Mouse (Mus musculus) intestine, embryonic 14.5 days (tissue): ENCODE measurements around the gene 0610030E20Rik. TPM values are rescaled to one million over a fixed set of nuclear protein-coding genes. Genes with fewer than 3 reads are reported as not detected.
A peak's percentile ranks its signal among the peaks of the same experiment; 100 is the strongest.

Experiments
- ATAC-seq: fragments of 200-750 bp; cut with Nextera tagmentation; replicated peaks from 2 replicates; pipeline ENCODE4 v1.8.0; 2017; ENCODE audit warnings: low read depth, moderate number of reproducible peaks, moderate TSS enrichment, moderate library complexity; ENCODE audit not compliant: low FRiP score, low TSS enrichment
- DNase-seq: peaks from one replicate; pipeline ENCODE4 v3.0.0-alpha.2; 2018; ENCODE audit warnings: low spot score
- H3K27ac ChIP-seq: fragments of 300-500 bp; sonication (generic); 2 replicates; pipeline ENCODE4 v1.5.1; 2014; ENCODE audit warnings: low read depth, mild to moderate bottlenecking, control low read depth
- H3K27me3 ChIP-seq: fragments of 300-500 bp; sonication (generic); replicated peaks from 2 replicates; pipeline ENCODE4 v1.6.1; 2014; ENCODE audit warnings: low read length, control low read depth; ENCODE audit not compliant: control insufficient read depth, insufficient read depth
- H3K36me3 ChIP-seq: fragments of 300-500 bp; sonication (generic); 2 replicates; pipeline ENCODE4 v1.6.1; 2014; ENCODE audit warnings: low read length, control low read depth; ENCODE audit not compliant: control insufficient read depth, insufficient read depth
- H3K4me1 ChIP-seq: fragments of 300-500 bp; sonication (generic); replicated peaks from 2 replicates; pipeline ENCODE4 v1.6.1; 2014; ENCODE audit warnings: low read length, control low read depth, mixed read lengths; ENCODE audit not compliant: control insufficient read depth, insufficient read depth
- H3K4me2 ChIP-seq: fragments of 300-500 bp; sonication (generic); 2 replicates; pipeline ENCODE4 v1.6.1; 2014; ENCODE audit warnings: low read length
- H3K4me3 ChIP-seq: fragments of 300-500 bp; sonication (generic); 2 replicates; pipeline ENCODE4 v1.5.1; 2014; ENCODE audit warnings: low read depth, low read length, control low read depth, mixed read lengths
- H3K9ac ChIP-seq: fragments of 300-500 bp; sonication (generic); 2 replicates; pipeline ENCODE4 v1.6.1; 2014; ENCODE audit warnings: mild to moderate bottlenecking, low read length
- H3K9me3 ChIP-seq: fragments of 300-500 bp; sonication (generic); 2 replicates; pipeline ENCODE4 v1.6.1; 2016; ENCODE audit warnings: low read length, control low read depth; ENCODE audit not compliant: control insufficient read depth
- WGBS: fragments of 180-500 bp; shearing (Covaris S2); extraction: QIAGEN DNeasy Blood & Tissue Kit; methylation state at CpG from one replicate; pipeline ENCODE4 v1.1.7; 2014; 5-methylcytosine and 5-hydroxymethylcytosine counted together
- polyA plus RNA-seq: library from polyadenylated mRNA; unstranded; fragments of >200 nt; fragmentation: Nextera tagmentation; extraction: Ambion mirVana; gene quantifications from 2 replicates; pipeline ENCODE4 v1.2.1, GENCODE M21; 2014

Gene 0610030E20Rik
- polyA plus RNA-seq, 1 experiment from 2014 or later, result 25.0 TPM

DNA sequence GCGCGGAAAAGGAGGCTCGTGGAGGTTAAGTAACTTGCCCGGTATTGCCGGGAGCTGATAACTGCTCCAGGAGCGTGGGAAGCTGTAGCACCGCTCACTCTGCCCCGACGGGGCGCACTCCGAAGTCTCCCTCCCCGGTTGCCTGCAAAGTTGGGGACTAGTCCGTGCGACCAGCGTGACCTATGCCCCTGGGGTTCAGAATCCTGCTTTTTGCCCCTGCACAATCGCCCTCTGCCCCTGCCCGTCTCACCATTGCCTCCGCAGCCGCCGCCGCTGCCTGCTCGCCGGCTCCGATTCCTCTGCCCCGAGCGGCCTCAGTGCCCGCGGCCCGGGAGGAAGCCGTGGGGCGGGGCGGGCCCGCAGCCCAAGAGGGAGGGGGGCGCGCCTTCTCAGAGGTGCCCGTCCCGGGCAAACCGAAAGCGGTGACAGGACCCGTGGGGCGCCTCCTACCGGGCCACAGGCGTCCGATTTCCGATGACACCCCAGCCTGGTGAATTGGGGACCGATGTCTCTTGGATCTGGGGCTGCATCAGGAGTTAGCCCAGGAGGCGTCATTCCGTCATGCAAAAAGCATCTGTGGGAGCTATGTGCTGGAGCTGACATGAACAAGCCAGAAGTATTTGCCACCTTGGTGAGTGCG, 33.1 kb downstream of the 0610030E20Rik start, which contains the start of gene Vamp5:
TSS of gene Vamp5 (minus strand) at position 338 of the 640 bp plus-strand sequence.
- no peaks in the 10 kb centered on the region for H3K9me3 ChIP-seq
- WGBS, result 2% methylated on average over 49 of the region's 49 CpGs
- peak within 1 kb of the TSS; percentile 62 for H3K9ac ChIP-seq
- DNase-seq (peak; percentile 75), ATAC-seq (peak; percentile 67)
- no peaks in the 10 kb centered on the region for H3K4me1 ChIP-seq
- peak within 1 kb of the TSS; percentile 55 for H3K4me3 ChIP-seq
- peaks cover 5% of the 10 kb centered on the region for H3K36me3 ChIP-seq
- H3K27ac ChIP-seq, result no peak within 1 kb of the TSS
- H3K4me2 ChIP-seq, result peak within 1 kb of the TSS; percentile 65
- 0 out of 2 replicates have a peak, but pooled peaks cover 8% of the 10 kb centered on the region for H3K27me3 ChIP-seq

DNA sequence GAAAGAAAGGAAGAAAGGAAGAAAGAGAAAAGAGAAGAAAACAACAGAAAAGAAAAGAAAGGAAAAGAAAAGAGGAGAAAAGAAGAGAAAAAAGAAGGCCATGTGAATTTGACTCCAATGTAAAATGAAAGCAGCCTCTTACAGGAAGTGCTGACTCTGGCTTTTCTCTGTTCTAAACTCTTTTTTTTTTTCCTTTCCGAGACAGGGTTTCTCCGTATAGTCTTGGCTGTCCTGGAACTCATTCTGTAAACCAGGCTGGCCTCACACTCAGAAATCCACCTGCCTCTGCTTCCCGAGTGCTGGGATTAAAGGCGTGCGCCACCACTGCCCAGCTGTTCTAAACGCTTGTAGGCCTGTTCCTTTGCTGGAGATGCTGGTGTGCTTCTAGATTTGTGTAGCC, 35.4 kb downstream of the 0610030E20Rik start:
- H3K36me3 ChIP-seq, result peaks cover 20% of the 10 kb centered on the region
- DNase-seq (no peak), ATAC-seq (no peak)
- no peak overlapping the region for H3K9ac ChIP-seq
- no peaks in the 10 kb centered on the region for H3K9me3 ChIP-seq
- H3K27me3 ChIP-seq, result 0 out of 2 replicates have a peak, but pooled peaks cover 8% of the 10 kb centered on the region
- no peak overlapping the region for H3K4me2 ChIP-seq
- H3K4me3 ChIP-seq, result no peak overlapping the region
- WGBS, result 66% methylated on average over 6 of the region's 6 CpGs
- no peaks in the 10 kb centered on the region for H3K4me1 ChIP-seq
- H3K27ac ChIP-seq, result no peak overlapping the region

DNA sequence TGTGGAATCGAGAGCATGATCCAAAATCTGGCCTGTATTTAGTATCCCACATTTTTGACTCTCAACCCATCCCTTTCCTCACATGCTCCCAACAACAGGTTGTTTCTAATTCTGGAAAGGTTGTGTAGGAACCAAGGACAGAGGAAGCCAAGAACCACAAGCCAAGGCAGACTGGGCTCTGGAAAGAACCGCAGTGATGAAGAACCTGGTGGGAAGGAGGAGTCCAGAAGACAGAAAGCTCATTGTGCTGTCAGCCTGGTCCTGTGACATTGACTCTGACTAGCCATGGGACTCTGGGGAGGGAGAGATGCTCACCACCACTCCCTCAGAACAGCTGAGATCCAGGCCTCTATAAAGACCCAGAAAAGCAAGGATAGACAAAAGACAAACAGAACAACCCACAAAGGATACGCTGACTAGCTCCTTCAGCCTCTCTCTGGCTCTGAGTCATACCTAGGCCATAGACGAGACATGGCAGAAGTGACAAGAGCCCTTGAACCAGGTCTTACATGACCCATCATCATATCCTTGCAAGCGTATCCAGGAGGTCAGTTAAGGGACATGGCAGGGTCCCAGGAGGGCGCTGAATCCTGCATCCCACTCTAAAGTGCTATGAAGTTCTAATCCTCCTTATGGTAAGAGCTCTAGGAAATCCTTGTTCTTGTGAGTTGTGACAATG, 36.2 kb downstream of the 0610030E20Rik start:
- Histone ChIP-seq H3K27ac (no peak overlapping the region), H3K4me3 (no peak overlapping the region), H3K27me3 (0 out of 2 replicates have a peak, but pooled peaks cover 8% of the 10 kb centered on the region), H3K36me3 (peaks cover 20% of the 10 kb centered on the region), H3K4me1 (peaks cover under 1% of the 10 kb centered on the region), H3K9ac (no peak overlapping the region), H3K9me3 (no peaks in the 10 kb centered on the region), H3K4me2 (no peak overlapping the region)
- no peak for ATAC-seq
- 82% methylated on average over 6 of the region's 6 CpGs for WGBS
- DNase-seq, result no peak

DNA sequence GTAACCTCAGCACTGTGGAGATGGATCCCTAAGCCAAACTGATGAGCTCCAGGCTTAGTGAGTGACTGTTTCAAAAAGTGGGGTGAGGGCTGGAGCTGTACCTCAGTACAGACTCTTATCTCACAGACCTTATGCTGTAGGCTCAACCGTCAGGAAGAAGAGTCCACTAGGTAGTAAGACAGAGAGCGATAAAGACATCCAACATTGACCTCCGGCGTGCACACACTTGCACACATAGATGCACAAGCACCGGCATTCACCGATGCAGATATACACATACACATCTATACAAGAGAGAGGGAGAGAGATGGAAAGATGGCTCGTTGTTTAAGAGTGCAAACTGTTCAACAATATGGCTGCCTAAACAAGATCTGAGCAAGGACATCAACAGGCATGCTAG, 36.8 kb downstream of the 0610030E20Rik start:
- H3K4me3 ChIP-seq, result no peak overlapping the region
- H3K36me3 ChIP-seq, result peaks cover 20% of the 10 kb centered on the region
- peaks cover 7% of the 10 kb centered on the region for H3K4me1 ChIP-seq
- H3K9me3 ChIP-seq, result no peaks in the 10 kb centered on the region
- H3K27ac ChIP-seq, result no peak overlapping the region
- H3K4me2 ChIP-seq, result no peak overlapping the region
- DNase-seq (no peak), ATAC-seq (no peak)
- WGBS, result 96% methylated on average over 7 of the region's 7 CpGs
- no peak overlapping the region for H3K9ac ChIP-seq
- 0 out of 2 replicates have a peak, but pooled peaks cover 8% of the 10 kb centered on the region for H3K27me3 ChIP-seq

DNA sequence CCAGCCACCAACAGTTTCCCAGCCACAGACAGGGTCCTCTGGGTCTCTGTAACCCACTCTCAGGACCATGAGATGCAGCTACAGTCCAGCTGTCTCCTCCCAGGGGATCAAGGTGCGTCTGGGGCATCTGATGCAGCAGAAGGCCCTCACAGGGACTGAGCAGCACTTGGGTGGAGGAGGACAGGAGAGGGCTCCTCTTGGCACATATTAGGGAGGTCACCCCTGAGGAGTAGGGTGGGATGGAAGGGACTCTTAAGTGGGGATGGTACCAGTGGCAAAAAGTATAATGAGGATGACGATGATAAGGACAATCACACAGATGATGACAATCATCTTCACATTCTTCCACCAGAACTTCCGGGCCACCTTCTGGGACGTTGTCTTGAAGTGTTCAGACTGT, 38.1 kb downstream of the 0610030E20Rik start:
- no peaks in the 10 kb centered on the region for H3K27me3 ChIP-seq
- peaks cover 12% of the 10 kb centered on the region for H3K4me1 ChIP-seq
- H3K9me3 ChIP-seq, result no peaks in the 10 kb centered on the region
- 87% methylated on average over 4 of the region's 4 CpGs for WGBS
- no peak overlapping the region for H3K27ac ChIP-seq
- H3K4me2 ChIP-seq, result no peak overlapping the region
- H3K9ac ChIP-seq, result no peak overlapping the region
- H3K36me3 ChIP-seq, result peaks cover 20% of the 10 kb centered on the region
- no peak overlapping the region for H3K4me3 ChIP-seq
- ATAC-seq, result no peak
- DNase-seq, result no peak

DNA sequence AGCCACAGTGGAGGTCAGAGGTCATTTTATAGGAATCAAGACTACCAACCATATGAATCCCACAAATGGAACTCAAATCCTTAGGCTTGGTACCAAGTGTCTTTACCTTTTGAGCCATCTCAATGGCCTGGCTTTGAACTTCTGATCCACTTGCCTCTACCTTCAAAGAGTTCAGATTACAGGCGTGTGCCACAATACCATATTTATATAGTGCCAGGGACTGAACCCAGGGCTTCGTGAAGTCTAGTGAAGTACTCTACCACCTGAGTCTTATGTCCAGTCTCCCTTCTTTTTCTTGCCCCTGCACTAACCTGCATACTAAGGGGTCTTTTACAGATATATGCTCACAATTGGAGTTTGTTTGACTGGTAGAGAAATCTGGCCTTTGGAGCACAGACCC, 39.4 kb downstream of the 0610030E20Rik start:
- H3K9me3 ChIP-seq, result no peaks in the 10 kb centered on the region
- H3K9ac ChIP-seq, result no peak overlapping the region
- ATAC-seq, result no peak
- H3K4me1 ChIP-seq, result peaks cover 14% of the 10 kb centered on the region
- H3K4me2 ChIP-seq, result no peak overlapping the region
- H3K36me3 ChIP-seq, result peaks cover 20% of the 10 kb centered on the region
- DNase-seq, result no peak
- no peaks in the 10 kb centered on the region for H3K27me3 ChIP-seq
- no peak overlapping the region for H3K4me3 ChIP-seq
- 92% methylated on average over 2 of the region's 2 CpGs for WGBS
- no peak overlapping the region for H3K27ac ChIP-seq

DNA sequence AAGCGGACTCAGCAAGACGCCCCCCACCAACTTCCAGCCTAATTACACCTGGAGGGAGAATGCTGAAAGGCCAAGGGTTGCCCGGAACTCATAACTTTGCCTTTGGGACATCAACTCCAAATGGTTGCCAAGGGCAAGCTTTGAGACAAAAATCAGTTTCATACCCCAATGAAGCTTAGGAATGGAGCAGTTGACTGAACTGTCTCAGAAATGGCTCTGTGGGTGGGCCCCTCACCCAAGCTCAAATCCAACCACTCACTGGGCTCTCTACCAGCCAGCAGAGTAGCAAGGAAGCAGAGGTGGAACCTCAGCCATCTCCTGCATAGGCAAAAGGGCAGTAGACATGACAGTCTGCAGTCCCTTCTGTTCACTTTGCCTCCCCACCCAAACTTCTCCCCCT, 40.7 kb downstream of the 0610030E20Rik start:
- H3K4me1 ChIP-seq, result peaks cover 14% of the 10 kb centered on the region
- ATAC-seq, result no peak
- H3K36me3 ChIP-seq, result peaks cover 20% of the 10 kb centered on the region
- no peak overlapping the region for H3K4me3 ChIP-seq
- no peak overlapping the region for H3K27ac ChIP-seq
- no peak for DNase-seq
- H3K4me2 ChIP-seq, result no peak overlapping the region
- H3K9me3 ChIP-seq, result no peaks in the 10 kb centered on the region
- H3K27me3 ChIP-seq, result no peaks in the 10 kb centered on the region
- H3K9ac ChIP-seq, result no peak overlapping the region
- WGBS, result 89% methylated on average over 3 of the region's 3 CpGs

DNA sequence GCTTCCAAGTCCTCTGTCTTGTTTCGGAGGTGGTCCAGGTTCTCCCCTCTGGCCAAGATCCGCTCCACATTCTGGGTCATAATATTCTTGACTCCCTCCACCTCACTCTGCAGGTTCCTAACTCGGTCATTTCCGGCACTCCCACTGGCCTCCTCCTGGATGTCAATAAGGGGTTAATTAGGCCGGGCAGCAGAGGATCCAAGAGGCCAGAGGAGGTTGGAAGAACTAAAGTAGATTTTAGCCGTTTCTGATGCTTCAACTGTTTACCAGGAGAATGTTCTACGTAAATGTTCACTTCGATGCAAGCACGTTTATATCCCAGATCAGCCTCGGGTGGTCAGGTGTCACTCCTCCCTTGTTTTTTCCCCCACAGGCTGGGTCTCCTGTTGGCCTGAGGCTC, 41.1 kb downstream of the 0610030E20Rik start:
- Histone ChIP-seq H3K4me1 (peaks cover 14% of the 10 kb centered on the region), H3K9ac (no peak overlapping the region), H3K9me3 (no peaks in the 10 kb centered on the region), H3K36me3 (peaks cover 20% of the 10 kb centered on the region), H3K4me2 (0 out of 2 replicates have a peak overlapping the region, but pooled peaks have one; percentile 63), H3K27ac (no peak overlapping the region), H3K4me3 (no peak overlapping the region), H3K27me3 (no peaks in the 10 kb centered on the region)
- DNase-seq (no peak), ATAC-seq (no peak)
- 67% methylated on average over 10 of the region's 10 CpGs for WGBS
